Mouse (Mus musculus) testis, postnatal 10 days (tissue): ENCODE data around the gene Scnn1a.
A peak's percentile ranks its signal among the peaks of the same experiment; 100 is the strongest.

Source experiments
- DNase-seq: peaks from one replicate; pipeline ENCODE4 v3.0.0; 2021; ENCODE audit warnings: low spot score

Scnn1a gene

GRCm38 (mm10) chr6:125363021-125363420, 42.6 kb downstream of the Scnn1a start:
- no peak for DNase-seq

- DNase-seq = no peak
These were observed 43.2 kb downstream of the Scnn1a start for GRCm38 (mm10) chr6:125363451-125364242.

GRCm38 (mm10) chr6:125364448-125364847, 44.0 kb downstream of the Scnn1a start:
- DNase-seq = no peak

DNA sequence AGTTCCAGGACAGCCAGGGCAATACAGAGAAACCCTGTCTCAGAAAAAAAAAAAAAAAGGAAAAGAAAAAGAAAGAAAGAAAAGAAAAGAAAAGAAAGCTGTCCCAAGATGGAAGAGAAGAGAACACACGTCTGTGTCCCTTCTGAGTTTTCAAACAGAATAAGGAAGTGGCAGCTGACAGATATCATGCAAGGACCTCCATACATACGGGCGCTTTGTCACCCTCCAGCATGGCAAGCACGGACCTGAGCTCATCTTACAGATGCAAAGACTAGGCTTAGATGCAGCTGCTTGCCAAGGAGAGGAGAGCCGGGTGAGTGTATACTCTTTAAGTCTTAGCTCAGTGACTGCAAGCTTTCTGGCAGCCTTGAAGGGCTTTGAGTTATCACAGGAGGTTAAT, 45.1 kb downstream of the Scnn1a start:
- DNase-seq = no peak

GRCm38 (mm10) chr6:125366133-125366532, 45.7 kb downstream of the Scnn1a start:
- DNase-seq = no peak

DNA sequence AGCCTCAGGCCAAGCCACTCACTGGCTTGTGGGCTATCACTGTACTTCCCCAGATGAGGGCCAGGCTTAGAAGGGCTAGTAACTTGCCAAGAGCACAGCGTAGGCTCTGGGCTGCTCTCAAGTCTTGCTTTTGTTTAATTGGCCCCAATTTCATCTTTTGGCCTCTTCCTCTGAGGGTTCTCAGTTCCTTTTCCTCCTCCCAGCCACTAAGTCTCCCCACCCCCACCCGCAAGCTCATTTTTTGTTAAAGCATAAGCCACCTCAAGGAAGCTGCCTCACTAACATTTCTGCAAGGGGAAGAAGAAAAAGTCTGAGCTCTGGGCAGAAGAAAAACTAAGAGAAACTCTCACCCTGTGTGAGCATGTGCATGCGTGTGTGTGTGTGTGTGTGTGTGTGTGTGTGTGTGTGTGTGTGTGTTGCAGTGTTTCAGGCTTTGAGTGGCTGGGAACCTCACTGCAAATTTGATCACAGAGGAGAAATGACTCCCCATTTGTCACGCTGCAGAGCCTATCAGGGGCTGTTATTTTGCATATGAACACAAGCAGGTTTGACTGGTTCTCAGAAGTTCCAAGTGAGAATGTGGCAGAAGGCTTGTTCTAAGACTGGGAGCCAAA, 47.4 kb downstream of the Scnn1a start:
- DNase-seq = no peak

DNA sequence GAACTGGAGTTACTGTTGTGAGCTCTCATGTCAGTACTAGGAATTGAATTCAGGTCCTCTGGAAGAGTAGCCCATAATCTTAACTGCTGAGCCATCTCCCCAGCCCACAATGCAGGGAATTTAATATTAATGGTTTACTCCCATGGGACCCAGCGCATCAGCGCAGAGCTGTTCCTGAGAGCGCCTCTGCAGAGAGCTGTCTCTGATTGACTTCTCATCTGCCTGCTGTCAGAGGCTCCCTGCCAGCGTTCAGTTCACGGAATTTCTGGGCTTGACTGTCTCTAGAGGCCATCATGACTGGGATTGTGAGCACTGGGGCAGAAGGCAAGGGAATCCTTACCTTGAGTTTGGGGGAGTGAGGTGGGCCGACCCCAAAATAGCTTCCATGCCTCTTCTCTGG, 56.6 kb downstream of the Scnn1a start:
- DNase-seq = no peak

DNA sequence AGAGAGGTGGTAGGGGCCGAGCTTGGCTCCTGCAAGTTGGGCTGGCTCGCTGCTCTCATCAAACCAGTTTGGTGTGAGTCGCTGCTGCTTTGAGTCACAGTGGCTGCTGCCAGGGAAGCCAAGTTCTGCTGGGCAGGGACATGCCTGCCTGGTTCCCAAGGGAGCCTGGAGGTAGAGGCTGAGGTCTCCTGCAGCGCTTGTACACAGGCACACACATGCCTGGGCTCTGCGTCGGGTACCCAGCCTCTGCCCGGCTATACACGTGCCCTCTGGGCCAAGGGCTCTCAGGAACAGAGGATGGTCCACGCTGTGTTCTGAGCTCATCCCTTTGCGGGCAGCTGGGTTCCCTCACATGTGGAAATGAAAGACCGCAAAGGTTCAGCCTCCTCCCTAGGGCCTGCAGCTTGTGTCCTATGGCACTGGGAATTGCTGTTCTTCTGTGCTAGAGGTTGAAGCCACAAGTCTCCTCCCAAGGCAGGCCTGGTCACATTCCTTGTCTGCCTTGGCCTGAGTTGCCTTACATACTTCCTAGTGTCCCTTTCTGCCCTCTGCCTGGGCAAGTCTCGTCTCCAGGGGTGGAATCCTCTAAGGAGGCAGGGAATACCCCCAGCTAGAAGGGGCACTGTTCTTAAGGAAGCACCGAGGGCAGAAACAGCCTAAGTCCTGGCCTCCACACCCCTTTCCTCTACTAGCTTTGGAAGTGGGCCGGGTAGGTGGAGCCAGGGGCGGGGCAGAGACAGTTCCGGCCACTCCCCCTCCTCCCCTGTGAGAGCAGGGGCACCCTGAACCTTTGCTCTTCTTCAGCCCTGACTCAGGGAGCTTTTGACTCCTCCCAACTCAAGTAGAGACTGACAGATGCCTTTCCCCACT, 57.4 kb downstream of the Scnn1a start:
- DNase-seq = peak; percentile 78

DNA sequence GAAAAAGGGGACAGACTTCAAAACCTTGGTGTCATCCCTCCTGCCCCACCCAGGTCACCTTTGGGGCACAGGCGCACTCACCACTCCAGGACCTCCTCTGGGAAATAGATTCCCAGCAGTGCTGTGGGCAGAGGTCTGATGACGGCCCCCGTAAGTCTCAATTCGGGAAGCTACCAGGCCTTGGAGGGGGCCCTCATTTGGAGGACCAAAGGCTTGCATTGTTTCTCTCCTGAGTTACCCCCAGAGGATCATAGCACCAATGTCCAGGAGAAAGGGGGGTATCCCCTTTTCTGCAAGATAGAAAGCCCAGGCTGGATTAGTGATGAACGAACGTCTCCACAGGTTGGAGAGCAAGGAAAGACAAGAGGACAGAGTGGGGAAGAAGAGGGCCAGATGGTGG, 58.2 kb downstream of the Scnn1a start:
- DNase-seq = no peak

DNA sequence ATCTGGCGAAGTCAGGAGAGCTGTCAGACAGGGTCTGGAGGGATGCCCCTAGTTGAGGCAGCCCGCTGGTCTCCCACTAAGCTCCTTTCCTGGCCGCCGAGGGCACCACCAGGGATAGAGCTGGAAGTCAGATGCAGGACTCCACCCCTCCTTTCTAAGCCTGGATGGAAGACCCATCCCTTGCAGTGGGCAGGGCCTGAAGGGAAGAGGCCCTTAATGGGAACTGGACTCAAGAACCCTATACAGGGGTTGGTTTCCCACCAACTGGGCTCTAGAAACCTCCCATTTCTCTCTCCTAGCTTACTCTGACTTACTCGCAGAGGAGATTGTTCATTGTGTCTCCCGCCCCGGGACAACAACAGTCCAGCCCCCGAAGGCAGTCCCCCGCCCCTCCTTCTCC, 59.3 kb downstream of the Scnn1a start:
- no peak for DNase-seq

- DNase-seq = no peak
These were observed 60.2 kb downstream of the Scnn1a start, which contains the start of gene Plekhg6 for GRCm38 (mm10) chr6:125380372-125381360. Plekhg6 (minus strand) TSS chr6:125380793.

- DNase-seq = no peak
These were observed 61.6 kb downstream of the Scnn1a start for GRCm38 (mm10) chr6:125382024-125382423.

- peak; percentile 46 for DNase-seq
These were observed 64.9 kb downstream of the Scnn1a start for GRCm38 (mm10) chr6:125385066-125385974.

DNA sequence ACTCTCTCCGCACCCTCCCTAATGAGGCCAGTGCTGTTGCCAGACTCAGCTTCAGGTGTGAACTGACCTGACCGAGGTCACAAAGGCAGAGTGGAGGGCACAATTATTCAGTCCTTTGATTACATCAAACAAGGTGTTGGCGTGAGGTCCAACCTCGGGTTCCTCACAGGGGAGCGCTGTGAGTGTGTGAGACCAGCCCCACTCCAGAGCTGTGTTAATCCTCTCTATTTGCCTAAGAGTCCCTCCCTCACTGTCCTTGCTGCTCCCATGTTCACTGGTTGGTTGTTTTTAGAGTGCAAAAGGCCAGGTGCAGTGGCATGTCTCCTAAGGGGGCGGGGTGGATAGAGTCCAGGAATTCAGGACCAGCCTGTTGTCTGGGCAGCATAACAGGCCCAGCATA, 65.6 kb downstream of the Scnn1a start:
- no peak for DNase-seq

DNA sequence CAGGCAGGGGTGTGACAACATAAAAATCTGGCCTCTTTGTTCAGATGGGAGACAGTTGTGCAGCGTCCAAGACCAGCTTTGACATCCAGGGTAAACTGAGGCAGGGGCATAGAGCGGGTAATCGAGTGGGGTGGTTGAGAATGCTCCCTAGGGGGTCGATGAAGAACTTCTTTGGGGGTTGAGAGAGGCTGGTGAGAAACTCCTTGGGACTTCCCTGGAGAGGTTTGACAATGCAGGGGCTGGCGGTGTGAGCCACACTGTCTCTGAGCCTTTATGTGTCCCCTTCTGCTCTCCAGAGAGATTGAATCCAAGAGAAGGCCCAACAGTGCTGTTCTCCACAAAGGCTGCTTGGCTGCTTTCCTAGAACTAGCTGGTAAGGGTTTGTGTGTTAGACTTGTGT, 69.4 kb downstream of the Scnn1a start:
- DNase-seq = no peak
